Mouse (Mus musculus) intestine, embryonic 16.5 days (tissue): ENCODE data around the gene Slc9a2. TPM values are rescaled to one million over a fixed set of nuclear protein-coding genes. Genes with fewer than 3 reads are reported as not detected.

Source experiments
- ATAC-seq: fragments of 200-750 bp; cut with Nextera tagmentation; 2 replicates; pipeline ENCODE4 v1.8.0; 2017; ENCODE audit warnings: moderate TSS enrichment, moderate library complexity
- H3K27ac ChIP-seq: fragments of 300-500 bp; sonication (generic); 2 replicates; pipeline ENCODE4 v1.5.1; 2014; ENCODE audit warnings: mild to moderate bottlenecking, low read length
- H3K27me3 ChIP-seq: fragments of 300-500 bp; sonication (generic); replicated peaks from 2 replicates; pipeline ENCODE4 v1.6.1; 2014; ENCODE audit warnings: low read length, control low read depth, mixed read lengths; ENCODE audit not compliant: control insufficient read depth, insufficient read depth
- H3K36me3 ChIP-seq: fragments of 300-500 bp; sonication (generic); 2 replicates; pipeline ENCODE4 v1.6.1; 2014; ENCODE audit warnings: low read length, control low read depth; ENCODE audit not compliant: control insufficient read depth, insufficient read depth
- H3K4me1 ChIP-seq: fragments of 300-500 bp; sonication (generic); 2 replicates; pipeline ENCODE4 v1.6.1; 2014; ENCODE audit warnings: low read length, control low read depth, mixed read lengths; ENCODE audit not compliant: control insufficient read depth, insufficient read depth
- H3K4me2 ChIP-seq: fragments of 300-500 bp; sonication (generic); 2 replicates; pipeline ENCODE4 v1.6.1; 2014; ENCODE audit warnings: low read depth, low read length, control low read depth
- H3K4me3 ChIP-seq: fragments of 300-500 bp; sonication (generic); 2 replicates; pipeline ENCODE4 v1.5.1; 2014; ENCODE audit warnings: mild to moderate bottlenecking, low read length
- H3K9ac ChIP-seq: fragments of 300-500 bp; sonication (generic); 2 replicates; pipeline ENCODE4 v1.6.1; 2014; ENCODE audit warnings: low read depth, low read length
- H3K9me3 ChIP-seq: fragments of 300-500 bp; sonication (generic); 2 replicates; pipeline ENCODE4 v1.6.1; 2016; ENCODE audit warnings: low read length, control low read depth; ENCODE audit not compliant: control insufficient read depth
- WGBS: fragments of 180-500 bp; shearing (Covaris S2); extraction: QIAGEN DNeasy Blood & Tissue Kit; methylation state at CpG from one replicate; pipeline ENCODE4 v1.1.7; 2014; 5-methylcytosine and 5-hydroxymethylcytosine counted together
- polyA plus RNA-seq: library from polyadenylated mRNA; unstranded; fragments of >200 nt; fragmentation: Nextera tagmentation; extraction: Ambion mirVana; gene quantifications from 2 replicates; pipeline ENCODE4 v1.2.1, GENCODE M21; 2015

Gene Slc9a2
- polyA plus RNA-seq, 1 experiment from 2014 or later: 0.51 TPM

DNA sequence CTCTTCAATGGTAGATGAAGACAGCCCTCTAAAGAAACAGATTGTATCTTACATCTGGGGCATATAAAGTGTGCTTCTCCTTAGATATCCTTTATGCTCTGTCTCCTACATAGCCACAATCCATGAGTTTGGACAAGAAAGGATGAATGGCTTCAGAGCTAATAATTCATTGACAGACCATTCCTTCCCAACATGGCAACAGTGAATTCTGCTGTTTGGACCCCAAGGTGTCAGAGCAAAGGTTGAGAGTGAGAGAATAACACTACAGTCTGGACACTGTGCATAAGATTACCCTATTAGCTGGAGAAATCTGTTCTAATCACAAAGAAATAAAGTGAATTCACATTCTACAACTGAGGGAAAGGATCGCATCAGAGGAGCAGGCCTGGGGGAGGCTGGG, 115.1 kb downstream of the Slc9a2 start:
- Histone ChIP-seq H3K4me2 (no peak overlapping the region), H3K4me3 (no peak overlapping the region), H3K4me1 (no peaks in the 10 kb centered on the region), H3K36me3 (no peaks in the 10 kb centered on the region), H3K27me3 (no peaks in the 10 kb centered on the region), H3K27ac (no peak overlapping the region), H3K9ac (no peak overlapping the region), H3K9me3 (no peaks in the 10 kb centered on the region)
- ATAC-seq: no peak
- 93% methylated on average over 1 of the region's 1 CpGs for WGBS

DNA sequence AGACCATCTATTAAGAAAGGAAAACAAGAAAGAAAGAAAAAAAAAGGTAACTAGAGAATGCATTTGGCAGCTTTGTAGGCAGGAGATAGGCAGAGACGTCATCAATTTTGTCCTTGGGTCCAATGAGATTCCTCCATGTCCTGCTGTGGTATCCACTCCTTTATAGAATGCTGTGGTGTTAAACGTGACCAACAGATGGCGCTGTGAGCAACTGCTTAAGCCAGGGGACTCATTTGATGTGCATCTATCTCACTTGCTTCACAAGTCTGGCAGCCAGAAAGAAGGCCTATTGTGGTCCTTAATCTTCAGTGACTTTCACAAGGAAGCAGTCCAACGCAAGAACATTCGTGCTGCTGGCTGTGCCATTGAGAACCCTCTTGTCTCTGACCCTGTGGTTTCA, 117.0 kb downstream of the Slc9a2 start:
- WGBS: 17% methylated on average over 5 of the region's 5 CpGs

DNA sequence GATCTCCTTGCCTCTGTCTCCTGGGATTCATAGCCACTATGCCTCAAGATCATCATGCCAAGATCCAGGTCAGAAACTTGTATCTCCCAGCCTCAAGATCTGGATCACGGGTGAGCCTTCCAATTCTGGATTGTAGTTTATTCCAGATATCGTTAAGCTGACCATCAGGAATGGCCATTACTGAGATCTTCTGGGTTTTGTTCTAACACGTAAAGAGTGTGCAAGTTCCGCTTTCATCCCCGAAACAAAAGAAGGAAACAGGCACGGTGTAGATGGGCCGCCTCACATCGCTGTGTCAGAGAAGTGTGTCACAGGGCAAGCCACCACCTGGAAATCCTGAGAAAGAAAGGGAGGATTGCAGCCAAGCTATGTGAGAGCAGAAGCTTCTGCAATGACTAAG, 118.7 kb downstream of the Slc9a2 start:
- H3K36me3 ChIP-seq: no peaks in the 10 kb centered on the region
- H3K9me3 ChIP-seq: no peaks in the 10 kb centered on the region
- no peak overlapping the region for H3K4me3 ChIP-seq
- no peak overlapping the region for H3K27ac ChIP-seq
- ATAC-seq: no peak
- H3K27me3 ChIP-seq: no peaks in the 10 kb centered on the region
- 92% methylated on average over 8 of the region's 8 CpGs for WGBS
- H3K4me2 ChIP-seq: no peak overlapping the region
- H3K9ac ChIP-seq: no peak overlapping the region
- no peaks in the 10 kb centered on the region for H3K4me1 ChIP-seq

More for the DNA sequence above, 117.0 kb downstream of the Slc9a2 start:
- no peak overlapping the region for H3K27ac ChIP-seq
- no peaks in the 10 kb centered on the region for H3K27me3 ChIP-seq
- no peaks in the 10 kb centered on the region for H3K36me3 ChIP-seq
- H3K9me3 ChIP-seq: no peaks in the 10 kb centered on the region
- no peak for ATAC-seq
- no peak overlapping the region for H3K9ac ChIP-seq
- H3K4me1 ChIP-seq: no peaks in the 10 kb centered on the region
- no peak overlapping the region for H3K4me3 ChIP-seq
- H3K4me2 ChIP-seq: no peak overlapping the region

DNA sequence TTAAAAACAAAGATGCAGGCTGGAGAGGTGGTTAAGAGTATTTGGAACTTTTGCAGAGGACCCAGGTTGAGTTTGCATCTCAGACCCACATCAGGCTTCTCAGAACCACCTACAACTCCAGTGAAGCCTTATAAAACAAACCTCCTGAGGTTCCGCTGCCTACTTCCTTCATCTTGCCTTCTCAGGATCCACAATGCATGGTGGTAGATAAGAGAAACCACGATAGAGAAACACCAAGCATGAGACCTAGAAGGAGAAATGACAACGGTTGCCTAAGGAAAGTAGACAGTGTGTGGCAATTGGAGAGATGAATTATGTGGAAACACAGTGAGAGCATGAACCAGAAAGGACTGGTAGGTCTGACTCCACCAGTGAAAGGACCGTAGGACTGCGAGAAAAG, 120.5 kb downstream of the Slc9a2 start:
- H3K9ac ChIP-seq: no peak overlapping the region
- 90% methylated on average over 5 of the region's 5 CpGs for WGBS
- ATAC-seq: no peak

DNA sequence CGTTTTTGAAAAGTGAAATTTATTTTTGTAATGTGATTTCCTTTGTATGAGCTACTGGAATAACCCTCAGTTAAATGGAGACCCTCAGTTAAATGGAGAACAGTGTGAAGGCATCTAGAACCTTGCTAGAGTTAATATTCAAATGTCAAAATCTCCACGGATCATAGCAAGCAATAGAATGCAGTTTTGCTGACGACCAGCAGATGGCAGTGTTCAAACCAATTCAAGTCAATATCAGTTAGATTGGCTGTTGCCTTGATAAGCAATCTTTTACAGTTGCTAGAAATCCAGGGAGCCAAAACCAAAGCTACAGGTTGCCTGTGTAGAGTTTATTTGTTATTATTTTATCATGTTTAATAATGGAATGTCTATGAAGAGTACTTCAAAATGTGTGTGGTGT, 122.4 kb downstream of the Slc9a2 start:
- no peak for ATAC-seq
- Histone ChIP-seq H3K4me2 (no peak overlapping the region), H3K9me3 (no peaks in the 10 kb centered on the region), H3K27ac (no peak overlapping the region), H3K27me3 (no peaks in the 10 kb centered on the region), H3K36me3 (no peaks in the 10 kb centered on the region), H3K9ac (no peak overlapping the region), H3K4me3 (no peak overlapping the region), H3K4me1 (no peaks in the 10 kb centered on the region)
- 24% methylated on average over 3 of the region's 3 CpGs for WGBS

More for the DNA sequence above, 120.5 kb downstream of the Slc9a2 start:
- H3K4me3 ChIP-seq: no peak overlapping the region
- H3K9me3 ChIP-seq: no peaks in the 10 kb centered on the region
- no peak overlapping the region for H3K27ac ChIP-seq
- H3K36me3 ChIP-seq: no peaks in the 10 kb centered on the region
- no peak overlapping the region for H3K4me2 ChIP-seq
- no peaks in the 10 kb centered on the region for H3K4me1 ChIP-seq
- H3K27me3 ChIP-seq: no peaks in the 10 kb centered on the region

DNA sequence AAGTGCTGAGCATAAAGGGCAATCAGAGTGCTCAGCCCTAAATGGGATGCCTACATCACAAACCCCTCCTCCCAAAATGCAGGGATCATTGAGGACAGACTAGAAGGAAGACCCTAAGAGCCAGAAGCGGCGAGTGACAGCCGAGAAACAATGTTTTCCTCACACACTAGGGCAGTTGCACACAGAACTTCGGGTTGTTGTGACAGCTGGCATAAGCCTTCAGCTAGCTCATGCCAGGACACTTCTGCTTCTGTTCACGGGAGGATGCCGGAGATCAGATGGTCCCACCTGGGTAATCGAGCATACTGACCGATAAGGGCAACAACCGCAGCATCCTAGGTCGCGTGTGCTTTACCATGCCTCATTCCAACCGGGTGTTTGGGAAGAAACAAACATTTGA, 123.7 kb downstream of the Slc9a2 start:
- Histone ChIP-seq H3K4me1 (no peaks in the 10 kb centered on the region), H3K9ac (no peak overlapping the region), H3K9me3 (no peaks in the 10 kb centered on the region), H3K27me3 (no peaks in the 10 kb centered on the region), H3K36me3 (no peaks in the 10 kb centered on the region), H3K4me3 (no peak overlapping the region), H3K27ac (no peak overlapping the region), H3K4me2 (no peak overlapping the region)
- 88% methylated on average over 12 of the region's 12 CpGs for WGBS
- ATAC-seq: no peak

DNA sequence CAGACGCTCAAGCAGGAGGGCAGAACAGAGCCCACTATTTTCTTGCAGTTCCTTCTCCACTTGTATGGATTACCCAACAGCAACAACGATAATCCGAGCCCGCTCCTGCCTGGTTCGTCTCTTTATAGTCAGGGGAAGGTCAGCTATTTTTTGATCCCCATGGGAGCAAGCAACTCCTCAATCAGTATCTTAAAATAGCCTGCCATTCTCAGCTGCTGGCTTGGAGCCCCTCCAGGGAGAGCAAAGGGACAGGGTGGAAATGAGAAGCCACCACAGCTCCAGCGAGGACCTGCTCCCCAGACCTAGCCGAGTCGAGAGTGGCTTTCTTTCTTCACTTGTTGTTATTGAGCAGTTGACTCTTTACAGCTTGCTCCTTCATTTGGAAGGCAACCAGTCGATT, 125.0 kb downstream of the Slc9a2 start, which contains the start of gene Tmem182:
TSS of gene Tmem182 (plus strand) at position 251 of the 400 bp plus-strand sequence.
- H3K4me3 ChIP-seq: no peak within 1 kb of the TSS

DNA sequence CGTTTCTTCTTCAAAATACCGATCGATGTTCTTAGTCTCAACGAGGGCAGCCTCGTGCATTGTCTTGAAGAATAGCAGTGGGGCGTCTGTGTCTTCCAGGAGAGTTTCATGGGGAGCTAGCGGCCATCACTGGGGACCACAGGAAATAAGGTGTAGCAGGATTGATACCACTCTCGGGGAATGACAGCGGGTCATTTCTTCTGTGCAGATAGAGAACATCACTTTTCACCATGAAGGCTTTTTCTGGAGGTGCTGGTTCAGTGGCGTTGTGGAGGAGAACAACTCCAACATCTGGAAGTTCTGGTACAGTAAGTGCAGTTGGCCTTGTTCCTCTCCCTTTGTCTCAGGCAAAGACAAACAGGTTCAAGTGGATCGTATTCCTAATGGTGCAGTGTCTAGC, 125.5 kb downstream of the Slc9a2 start:
- H3K27me3 ChIP-seq: no peaks in the 10 kb centered on the region
- H3K4me3 ChIP-seq: no peak overlapping the region
- ATAC-seq: no peak
- 87% methylated on average over 11 of the region's 11 CpGs for WGBS
- H3K4me1 ChIP-seq: no peaks in the 10 kb centered on the region
- H3K27ac ChIP-seq: no peak overlapping the region
- H3K9me3 ChIP-seq: no peaks in the 10 kb centered on the region
- H3K4me2 ChIP-seq: no peak overlapping the region
- H3K9ac ChIP-seq: no peak overlapping the region
- H3K36me3 ChIP-seq: no peaks in the 10 kb centered on the region

More for the DNA sequence above, 125.0 kb downstream of the Slc9a2 start, which contains the start of gene Tmem182:
- Histone ChIP-seq H3K9me3 (no peaks in the 10 kb centered on the region), H3K4me1 (no peaks in the 10 kb centered on the region), H3K27me3 (no peaks in the 10 kb centered on the region), H3K27ac (no peak within 1 kb of the TSS), H3K9ac (no peak within 1 kb of the TSS), H3K36me3 (no peaks in the 10 kb centered on the region), H3K4me2 (no peak within 1 kb of the TSS)
- 72% methylated on average over 9 of the region's 9 CpGs for WGBS
- ATAC-seq: no peak

DNA sequence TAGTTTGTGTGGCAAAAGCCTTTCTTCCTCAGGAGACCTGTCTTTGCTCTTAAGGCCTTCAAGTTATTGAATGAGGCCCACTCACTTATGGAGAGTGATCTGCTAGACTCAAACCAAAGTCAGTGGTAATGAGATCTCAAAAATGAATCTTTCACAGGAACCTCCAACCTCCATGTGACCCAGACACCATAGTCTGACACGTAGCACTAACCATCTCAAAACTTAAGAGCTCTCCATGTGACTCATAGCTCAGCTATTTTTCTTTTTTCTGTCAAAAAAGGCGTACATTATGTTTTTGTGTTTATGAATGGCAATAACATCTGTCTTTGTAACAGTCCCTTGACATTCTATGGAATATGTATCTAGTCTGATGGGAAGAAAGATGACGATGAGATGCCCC, 128.3 kb downstream of the Slc9a2 start:
- Histone ChIP-seq H3K27ac (no peak overlapping the region), H3K4me1 (no peaks in the 10 kb centered on the region), H3K4me2 (no peak overlapping the region), H3K4me3 (no peak overlapping the region), H3K36me3 (no peaks in the 10 kb centered on the region), H3K9ac (no peak overlapping the region), H3K27me3 (no peaks in the 10 kb centered on the region), H3K9me3 (no peaks in the 10 kb centered on the region)
- ATAC-seq: no peak
- 70% methylated on average over 3 of the region's 3 CpGs for WGBS

DNA sequence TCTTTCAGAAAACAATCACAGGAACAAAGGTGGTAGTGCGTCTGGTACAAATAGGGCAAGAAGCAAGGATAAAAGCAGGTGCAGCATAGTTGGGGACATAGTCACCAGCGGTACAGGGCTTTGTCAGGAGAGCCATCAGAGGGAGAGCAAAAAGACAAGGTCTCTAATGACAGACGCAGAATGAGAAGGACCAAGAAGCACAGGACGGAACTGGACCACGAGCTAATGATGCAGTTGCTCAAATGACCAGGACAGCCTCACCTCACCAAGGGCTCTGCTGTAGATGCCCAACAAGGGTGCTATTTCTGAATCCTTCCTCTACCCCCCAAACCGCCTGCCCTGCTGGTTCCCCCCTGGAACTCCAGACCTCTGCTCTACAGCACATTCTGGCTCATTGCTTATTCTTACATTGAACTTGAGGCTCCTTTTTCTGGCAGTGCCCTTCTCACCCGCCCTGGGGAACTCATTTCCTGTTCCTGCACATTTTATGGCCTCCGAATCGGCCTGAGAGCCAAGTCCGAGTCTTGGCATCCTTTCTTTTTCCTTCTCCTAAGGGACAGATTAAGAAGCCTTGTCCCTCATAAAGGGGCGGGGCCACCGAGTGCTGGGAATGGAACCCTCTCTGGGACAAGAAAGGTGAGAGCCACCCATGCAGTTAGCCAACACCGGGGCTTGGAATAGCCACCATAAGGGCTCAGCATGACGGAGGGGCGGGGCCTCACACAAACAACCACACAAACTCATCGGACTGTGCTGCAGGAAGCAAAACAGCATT, 134.9 kb downstream of the Slc9a2 start:
- H3K4me3 ChIP-seq: no peak overlapping the region
- no peaks in the 10 kb centered on the region for H3K4me1 ChIP-seq
- no peaks in the 10 kb centered on the region for H3K36me3 ChIP-seq
- no peak for ATAC-seq
- H3K4me2 ChIP-seq: 0 out of 2 replicates have a peak overlapping the region, but pooled peaks have one; percentile 9
- no peaks in the 10 kb centered on the region for H3K9me3 ChIP-seq
- H3K9ac ChIP-seq: no peak overlapping the region
- no peaks in the 10 kb centered on the region for H3K27me3 ChIP-seq
- 58% methylated on average over 16 of the region's 16 CpGs for WGBS
- no peak overlapping the region for H3K27ac ChIP-seq
